8 mouse cellular contexts compared by ENCODE assay signal in genomic region chr7:38184418-38184745, GRCm38 (mm10). TPM values are rescaled to one million over a fixed set of nuclear protein-coding genes. Genes with fewer than 3 reads are reported as not detected.
DNase-seq lines count a peak whose midpoint lies in the region; ATAC-seq lines count a peak whose summit lies in the region.

No protein-coding gene starts in this region.

- peaks cover 20% of the 10 kb centered on the region for H3K4me1 ChIP-seq in embryonic facial prominence, embryonic 10.5 days
- peaks cover 15% of the 10 kb centered on the region for H3K4me1 ChIP-seq in hindbrain, embryonic 16.5 days (ENCODE audit: control insufficient read depth, insufficient read depth, low read depth, low read length)
- peaks cover 14% of the 10 kb centered on the region for H3K4me1 ChIP-seq in midbrain, embryonic 16.5 days (ENCODE audit: control insufficient read depth, insufficient read depth, low read length)

- H3K4me2 ChIP-seq in hindbrain, embryonic 16.5 days (ENCODE audit: low read length): peak overlapping the region; percentile 87
- H3K4me2 ChIP-seq in midbrain, embryonic 16.5 days (ENCODE audit: low read length): peak overlapping the region; percentile 91

- peak; percentile 58 for DNase-seq in kidney, adult 9 months
- no peak for DNase-seq in kidney, postnatal 10 days
- DNase-seq in embryonic facial prominence, embryonic 10.5 days (ENCODE audit: low spot score): no peak
- no peak for DNase-seq in right cerebral cortex, postnatal 36 days (ENCODE audit: low spot score in 2 of 2)
- DNase-seq in adrenal gland, postnatal 10 days: no peak
- DNase-seq in ovary, postnatal 36 days (ENCODE audit: low spot score): no peak

- WGBS in embryonic facial prominence, embryonic 10.5 days: 79% methylated on average over 1 of the region's 1 CpGs
- WGBS in hindbrain, embryonic 16.5 days: 45% methylated on average over 1 of the region's 1 CpGs
- WGBS in midbrain, embryonic 16.5 days: 70% methylated on average over 1 of the region's 1 CpGs

- ATAC-seq in hindbrain, embryonic 16.5 days: no peak
- ATAC-seq in midbrain, embryonic 16.5 days: peak; percentile 10; the same call in 1 of the 2 replicates

- H3K27ac ChIP-seq in embryonic facial prominence, embryonic 10.5 days (replicated peaks): no peak overlapping the region
- H3K27ac ChIP-seq in hindbrain, embryonic 16.5 days (ENCODE audit: low read depth, low read length): peak overlapping the region; percentile 90
- H3K27ac ChIP-seq in midbrain, embryonic 16.5 days (ENCODE audit: low read length): peak overlapping the region; percentile 92; the same call in 1 of the 2 replicates

- peak overlapping the region; percentile 80 for H3K9ac ChIP-seq in hindbrain, embryonic 16.5 days (ENCODE audit: low read depth, low read length)
- H3K9ac ChIP-seq in midbrain, embryonic 16.5 days (ENCODE audit: low read depth, low read length): peak overlapping the region; percentile 81

- peaks cover 5% of the 10 kb centered on the region; the same call in 1 of the 2 replicates for H3K36me3 ChIP-seq in embryonic facial prominence, embryonic 10.5 days (replicated peaks)
- no peaks in the 10 kb centered on the region for H3K36me3 ChIP-seq in hindbrain, embryonic 16.5 days (ENCODE audit: control insufficient read depth, insufficient read depth, low read length)
- H3K36me3 ChIP-seq in midbrain, embryonic 16.5 days (ENCODE audit: control insufficient read depth, insufficient read depth, low read length): no peaks in the 10 kb centered on the region

- H3K4me3 ChIP-seq in embryonic facial prominence, embryonic 10.5 days: peak overlapping the region; percentile 78
- H3K4me3 ChIP-seq in hindbrain, embryonic 16.5 days (ENCODE audit: low read length): peak overlapping the region; percentile 66
- peak overlapping the region; percentile 56 for H3K4me3 ChIP-seq in midbrain, embryonic 16.5 days (ENCODE audit: low read depth, low read length)

- no peaks in the 10 kb centered on the region for H3K9me3 ChIP-seq in embryonic facial prominence, embryonic 10.5 days
- no peaks in the 10 kb centered on the region for H3K9me3 ChIP-seq in hindbrain, embryonic 16.5 days (ENCODE audit: control insufficient read depth, low read length)
- H3K9me3 ChIP-seq in midbrain, embryonic 16.5 days (replicated peaks; ENCODE audit: control insufficient read depth, low read length, poor library complexity, severe bottlenecking): no peaks in the 10 kb centered on the region

- H3K27me3 ChIP-seq in embryonic facial prominence, embryonic 10.5 days (replicated peaks; ENCODE audit: low read depth, poor library complexity, severe bottlenecking): no peaks in the 10 kb centered on the region
- H3K27me3 ChIP-seq in hindbrain, embryonic 16.5 days (replicated peaks; ENCODE audit: control insufficient read depth, insufficient read depth, low read length): no peaks in the 10 kb centered on the region
- H3K27me3 ChIP-seq in midbrain, embryonic 16.5 days (ENCODE audit: control insufficient read depth, insufficient read depth, low read depth, low read length): no peaks in the 10 kb centered on the region

RNA-seq across cellular contexts. Expression of gene 1600014C10Rik, which starts 1.4 kb away (rescaled TPM):
- polyA plus RNA-seq in embryonic facial prominence, embryonic 10.5 days (2016; fragmentation: Nextera tagmentation; extraction: Ambion mirVana): 15.5 and 17.4 TPM in 2 replicates
- polyA plus RNA-seq in hindbrain, embryonic 16.5 days (2015; fragmentation: Nextera tagmentation; extraction: Ambion mirVana): 32.7 and 33.7 TPM in 2 replicates
- 33.4 and 36.2 TPM in 2 replicates for polyA plus RNA-seq in midbrain, embryonic 16.5 days (2015; fragmentation: Nextera tagmentation; extraction: Ambion mirVana)
- 10 to 100 TPM; 45.5 to 58.0 TPM for total RNA-seq in adrenal gland, postnatal 10 days (2021)

RNA-seq across cellular contexts. Expression of gene Plekhf1, which starts 43.4 kb away (rescaled TPM):
- 3.0 and 3.3 TPM in 2 replicates for polyA plus RNA-seq in embryonic facial prominence, embryonic 10.5 days (2016; fragmentation: Nextera tagmentation; extraction: Ambion mirVana)
- 0.79 and 1.2 TPM in 2 replicates for polyA plus RNA-seq in hindbrain, embryonic 16.5 days (2015; fragmentation: Nextera tagmentation; extraction: Ambion mirVana)
- polyA plus RNA-seq in midbrain, embryonic 16.5 days (2015; fragmentation: Nextera tagmentation; extraction: Ambion mirVana): 0.26 and 0.49 TPM in 2 replicates
- total RNA-seq in adrenal gland, postnatal 10 days (2021): 1 to 10 TPM; 4.2 to 6.1 TPM
